Mouse (Mus musculus) liver, embryonic 14.5 days (tissue): ENCODE measurements around the gene Lipk.

Experiments
- CTCF ChIP-seq: IDR thresholded peaks from 2 replicates; pipeline ENCODE4 v1.5.1; 2016; ENCODE audit warnings: antibody characterized with exemption, low read depth, control low read depth
- EP300 ChIP-seq: IDR thresholded peaks from 2 replicates; pipeline ENCODE4 v1.6.1; 2016; ENCODE audit warnings: antibody characterized with exemption, low read depth

DNA sequence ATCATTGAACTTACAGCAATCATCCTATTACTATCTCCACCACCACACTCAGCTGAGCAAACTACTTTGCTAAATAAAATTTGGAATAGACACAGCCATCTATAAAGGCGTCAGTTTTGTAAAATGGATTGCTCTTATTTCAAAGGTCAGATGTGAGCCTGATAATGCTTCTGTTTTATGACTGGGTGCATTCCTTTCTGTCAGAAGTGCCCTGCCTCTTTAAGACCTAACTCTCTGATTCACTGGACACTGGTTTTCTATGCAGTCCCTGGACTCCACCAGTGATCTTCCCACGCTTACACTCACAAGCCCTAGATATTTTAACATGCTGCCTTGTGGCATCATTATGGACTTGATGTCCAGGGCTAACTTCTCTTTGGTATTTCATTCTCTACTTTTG is 70.0 kb downstream of the Lipk start:
- TF ChIP-seq CTCF (no peak), EP300 (no peak)
